Mouse (Mus musculus) adrenal gland, postnatal 25 days (tissue): ENCODE data around the gene Stfa2. TPM values are rescaled to one million over a fixed set of nuclear protein-coding genes. Genes with fewer than 3 reads are reported as not detected.
"Not testable (repeated sequence)": the region's sequence is repeated elsewhere in the genome, so short reads cannot be mapped to it uniquely, and the experiment has no call there.

Source experiments
- DNase-seq: peaks from one replicate; pipeline ENCODE4 v3.0.0; 2021; ENCODE audit warnings: mixed read lengths
- long read RNA-seq: library from polyadenylated mRNA; stranded (forward); transcript quantifications from one replicate; pipeline ENCODE4 v2.0.0, GENCODE M21; 2021
- total RNA-seq: library from RNA; stranded (reverse); gene quantifications from 2 replicates; pipeline ENCODE4 v1.2.3, GENCODE M21; 2021

The Stfa2 gene
- total RNA-seq: not detected in 2 replicates
- long read RNA-seq: 0 reads

- DNase-seq: no peak
These were observed at the start of gene Stfa2 for GRCm38 (mm10) chr16:36408357-36408756. Gene Stfa2, minus strand, starts transcription at chr16:36408457.

DNA sequence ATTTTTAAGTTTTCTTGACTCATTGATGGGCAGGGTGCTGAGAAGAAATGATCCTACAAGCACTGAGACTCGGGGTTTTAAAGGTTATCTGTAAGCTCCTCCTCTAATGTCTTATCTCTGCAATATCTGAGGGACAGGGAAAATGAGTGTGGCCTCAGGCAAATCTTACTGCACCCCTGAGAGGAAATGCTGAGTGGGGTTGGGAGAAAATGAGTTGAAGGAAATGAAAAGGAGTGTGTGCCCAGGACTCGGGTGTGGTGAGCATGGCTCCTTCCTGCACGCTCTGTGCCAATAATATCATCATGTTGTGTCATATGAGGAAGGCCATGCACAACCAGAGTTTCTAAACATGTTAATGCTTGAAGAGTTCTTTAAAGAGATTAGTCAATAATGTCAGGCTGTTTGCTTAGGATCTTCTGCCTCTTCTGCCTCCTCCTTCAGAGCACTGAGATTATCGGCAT lies 47.1 kb upstream of the Stfa2 start, which contains the start of gene Stfa3:
Stfa3 (minus strand) TSS at position 51 of the 461 bp plus-strand sequence.
- DNase-seq: no peak

DNA sequence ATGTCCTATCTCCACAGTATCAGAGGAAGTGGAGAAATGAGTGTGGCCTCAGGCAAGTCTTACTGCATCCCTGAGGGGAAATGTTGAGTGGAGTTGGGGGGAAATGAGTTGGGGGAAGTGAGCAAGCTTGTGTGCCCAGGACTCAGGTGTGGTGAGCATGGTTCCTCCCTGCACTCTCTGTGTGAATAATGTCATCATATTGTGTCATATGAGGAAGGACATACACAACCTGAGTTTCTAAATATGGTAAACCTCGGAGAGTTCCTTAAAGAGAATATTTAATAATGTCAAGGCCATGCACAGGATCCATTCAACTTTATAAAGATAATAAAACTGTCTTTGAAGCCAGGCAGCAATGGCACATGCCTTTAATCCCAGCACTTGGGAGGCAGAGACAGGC lies 12.7 kb upstream of the Stfa2 start:
- DNase-seq: not testable (repeated sequence)

DNA sequence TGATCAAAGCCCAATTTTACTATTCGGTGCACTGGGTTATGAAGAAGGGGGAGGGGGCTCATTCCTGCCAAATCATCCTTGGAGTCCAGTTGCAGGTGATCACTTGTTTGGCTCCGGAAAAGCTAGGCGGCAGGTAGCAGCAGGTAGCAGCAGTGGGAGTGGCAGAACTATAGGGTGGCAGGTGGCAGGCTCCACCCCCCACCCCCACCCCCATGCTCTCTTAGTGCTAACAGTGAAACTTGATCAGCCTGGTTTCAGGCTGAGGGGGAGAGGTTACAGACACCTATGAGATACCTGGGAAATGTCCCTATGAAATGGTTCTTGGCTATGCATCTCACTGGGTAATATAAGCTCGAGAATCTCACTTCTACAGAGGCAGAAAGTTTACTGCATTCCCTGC lies 19.2 kb downstream of the Stfa2 start:
- no peak for DNase-seq

- DNase-seq: not testable (repeated sequence)
These were observed 40.6 kb downstream of the Stfa2 start, which contains the start of gene BC100530 for GRCm38 (mm10) chr16:36367648-36368047. Gene BC100530, minus strand, starts transcription at chr16:36367748.

Other genes with a start within 250 kb of the Stfa2 start
- not detected in 2 replicates for gene Gm5483, start 224.2 kb downstream of the Stfa2 start, total RNA-seq
- not detected in 2 replicates for gene Gm5416, start 198.1 kb downstream of the Stfa2 start, total RNA-seq
- gene 2010005H15Rik, start 187.0 kb downstream of the Stfa2 start, total RNA-seq: 1.1 TPM in 1 of 2 replicates, not detected in the other
- not detected in 2 replicates for gene Stfa1, start 131.5 kb downstream of the Stfa2 start, total RNA-seq
- gene BC117090, start 74.1 kb downstream of the Stfa2 start, total RNA-seq: not detected in 2 replicates
- gene BC100530, start 40.7 kb downstream of the Stfa2 start, total RNA-seq: not detected in 2 replicates
- gene Stfa3, start 46.9 kb upstream of the Stfa2 start, total RNA-seq: not detected in 2 replicates
- not detected in 2 replicates for gene Casr, start 153.7 kb upstream of the Stfa2 start, total RNA-seq